Mouse (Mus musculus) forebrain, postnatal 0 days (tissue): ENCODE data around the gene Fubp3. TPM values are rescaled to one million over a fixed set of nuclear protein-coding genes. Genes with fewer than 3 reads are reported as not detected.

ENCODE experiments used
- ATAC-seq: fragments of 200-750 bp; cut with Nextera tagmentation; 2 replicates; pipeline ENCODE4 v1.8.0; 2017; ENCODE audit warnings: mild to moderate bottlenecking, moderate library complexity
- DNase-seq: peaks from one replicate; pipeline ENCODE4 v3.0.0-alpha.2; 2015
- H3K27ac ChIP-seq: fragments of 300-500 bp; sonication (generic); 2 replicates; pipeline ENCODE4 v1.5.1; 2014; ENCODE audit warnings: low read depth, mild to moderate bottlenecking, antibody characterized with exemption, low read length, moderate library complexity, mixed read lengths
- H3K27me3 ChIP-seq: fragments of 300-500 bp; sonication (generic); 2 replicates; pipeline ENCODE4 v1.6.1; 2014; ENCODE audit warnings: mild to moderate bottlenecking, low read length, mixed read lengths; ENCODE audit not compliant: insufficient read depth
- H3K36me3 ChIP-seq: fragments of 300-500 bp; sonication (generic); 2 replicates; pipeline ENCODE4 v1.6.1; 2014; ENCODE audit warnings: mild to moderate bottlenecking, moderate library complexity; ENCODE audit not compliant: insufficient read depth
- H3K4me1 ChIP-seq: fragments of 300-500 bp; sonication (generic); 2 replicates; pipeline ENCODE4 v1.6.1; 2014; ENCODE audit warnings: antibody characterized with exemption; ENCODE audit not compliant: insufficient read depth
- H3K4me2 ChIP-seq: fragments of 300-500 bp; sonication (generic); 2 replicates; pipeline ENCODE4 v1.6.1; 2014; ENCODE audit warnings: low read depth, mild to moderate bottlenecking, moderate library complexity
- H3K4me3 ChIP-seq: fragments of 300-500 bp; sonication (generic); 2 replicates; pipeline ENCODE4 v1.5.1; 2014; ENCODE audit warnings: low read depth, low read length, mixed read lengths
- H3K9ac ChIP-seq: fragments of 300-500 bp; sonication (generic); 2 replicates; pipeline ENCODE4 v1.6.1; 2014; ENCODE audit warnings: mild to moderate bottlenecking
- H3K9me3 ChIP-seq: fragments of 300-500 bp; sonication (generic); 2 replicates; pipeline ENCODE4 v1.6.1; 2016; ENCODE audit warnings: low read length
- CTCF ChIP-seq: sonication (generic); IDR thresholded peaks from 2 replicates; pipeline ENCODE4 v1.5.1; 2016; ENCODE audit warnings: antibody characterized with exemption, control low read depth, low read depth
- WGBS: fragments of 180-500 bp; shearing (Covaris S2); extraction: QIAGEN DNeasy Blood & Tissue Kit; methylation state at CpG from one replicate; pipeline ENCODE4 v1.1.7; 2014; 5-methylcytosine and 5-hydroxymethylcytosine counted together
- polyA plus RNA-seq: library from polyadenylated mRNA; unstranded; fragments of >200 nt; fragmentation: Nextera tagmentation; extraction: Ambion mirVana; gene quantifications from 2 replicates; pipeline ENCODE4 v1.2.1, GENCODE M21; 2015
- total RNA-seq: library from RNA; depleted of rRNA; stranded (reverse); fragments of >200 nt; gene quantifications from 2 replicates; pipeline ENCODE4 v1.2.3, GENCODE M21; 2014

The Fubp3 gene
- total and polyA plus RNA-seq, 2 experiments from 2014 or later: 31.5 to 38.7 TPM

- 75% methylated on average over 14 of the region's 14 CpGs for WGBS
- ATAC-seq: no peak
These were observed 46.2 kb downstream of the Fubp3 start for GRCm38 (mm10) chr2:31618484-31619161.

GRCm38 (mm10) chr2:31619208-31619607 is 46.8 kb downstream of the Fubp3 start:
- Histone ChIP-seq H3K4me1 (no peaks in the 10 kb centered on the region), H3K36me3 (peaks cover 24% of the 10 kb centered on the region), H3K27ac (no peak overlapping the region), H3K4me2 (no peak overlapping the region), H3K4me3 (no peak overlapping the region), H3K27me3 (no peaks in the 10 kb centered on the region), H3K9ac (no peak overlapping the region), H3K9me3 (no peaks in the 10 kb centered on the region)
- ATAC-seq (no peak), DNase-seq (no peak)
- TF ChIP-seq CTCF: no peak
- 93% methylated on average over 6 of the region's 6 CpGs for WGBS

More at GRCm38 (mm10) chr2:31618484-31619161, 46.2 kb downstream of the Fubp3 start:
- H3K4me1 ChIP-seq: no peaks in the 10 kb centered on the region
- H3K4me2 ChIP-seq: no peak overlapping the region
- no peaks in the 10 kb centered on the region for H3K9me3 ChIP-seq
- no peak overlapping the region for H3K9ac ChIP-seq
- TF ChIP-seq CTCF: no peak
- H3K4me3 ChIP-seq: no peak overlapping the region
- no peak for DNase-seq
- no peaks in the 10 kb centered on the region for H3K27me3 ChIP-seq
- H3K27ac ChIP-seq: no peak overlapping the region
- H3K36me3 ChIP-seq: peaks cover 30% of the 10 kb centered on the region

- 64% methylated on average over 3 of the region's 3 CpGs for WGBS
These were observed 61.1 kb downstream of the Fubp3 start for GRCm38 (mm10) chr2:31633531-31633930.

GRCm38 (mm10) chr2:31635281-31636137 is 63.1 kb downstream of the Fubp3 start:
- Histone ChIP-seq H3K4me1 (peaks cover 8% of the 10 kb centered on the region), H3K4me2 (peak overlapping the region; percentile 37), H3K9ac (no peak overlapping the region), H3K27me3 (peaks cover 73% of the 10 kb centered on the region), H3K36me3 (no peaks in the 10 kb centered on the region), H3K4me3 (peak overlapping the region; percentile 23; the same call in 1 of the 2 replicates), H3K9me3 (no peaks in the 10 kb centered on the region), H3K27ac (no peak overlapping the region)
- DNase-seq (no peak), ATAC-seq (0 out of 2 replicates have a peak, but pooled peaks have one; percentile 9)
- WGBS: under 1% methylated on average over 52 of the region's 52 CpGs
- TF ChIP-seq CTCF: no peak

More at GRCm38 (mm10) chr2:31633531-31633930, 61.1 kb downstream of the Fubp3 start:
- ATAC-seq: no peak
- H3K4me1 ChIP-seq: peaks cover 8% of the 10 kb centered on the region
- no peak overlapping the region for H3K4me3 ChIP-seq
- no peak overlapping the region for H3K4me2 ChIP-seq
- no peaks in the 10 kb centered on the region for H3K9me3 ChIP-seq
- no peaks in the 10 kb centered on the region for H3K36me3 ChIP-seq
- H3K27me3 ChIP-seq: peaks cover 59% of the 10 kb centered on the region
- H3K9ac ChIP-seq: no peak overlapping the region
- TF ChIP-seq CTCF: no peak
- no peak for DNase-seq
- H3K27ac ChIP-seq: no peak overlapping the region

- Histone ChIP-seq H3K9ac (no peak overlapping the region), H3K27ac (no peak overlapping the region), H3K27me3 (peaks cover 76% of the 10 kb centered on the region), H3K4me2 (peak overlapping the region; percentile 37), H3K36me3 (no peaks in the 10 kb centered on the region), H3K4me3 (peak overlapping the region; percentile 23), H3K4me1 (peaks cover 8% of the 10 kb centered on the region), H3K9me3 (no peaks in the 10 kb centered on the region)
- no peak for TF ChIP-seq CTCF
- WGBS: 2% methylated on average over 48 of the region's 48 CpGs
- ATAC-seq (no peak), DNase-seq (no peak)
These were observed 63.8 kb downstream of the Fubp3 start for GRCm38 (mm10) chr2:31636138-31636741.

GRCm38 (mm10) chr2:31636742-31637141 is 64.3 kb downstream of the Fubp3 start:
- ATAC-seq: no peak; the same call in 1 of the 2 replicates
- no peak for DNase-seq
- under 1% methylated on average over 34 of the region's 35 CpGs for WGBS

More at GRCm38 (mm10) chr2:31636742-31637141, 64.3 kb downstream of the Fubp3 start:
- peak overlapping the region; percentile 23 for H3K4me3 ChIP-seq
- H3K27me3 ChIP-seq: peaks cover 78% of the 10 kb centered on the region
- no peaks in the 10 kb centered on the region for H3K9me3 ChIP-seq
- peak overlapping the region; percentile 37 for H3K4me2 ChIP-seq
- no peak overlapping the region for H3K27ac ChIP-seq
- peaks cover 8% of the 10 kb centered on the region for H3K4me1 ChIP-seq
- no peak overlapping the region for H3K9ac ChIP-seq
- TF ChIP-seq CTCF: no peak
- H3K36me3 ChIP-seq: no peaks in the 10 kb centered on the region
